Mouse (Mus musculus): Measurements from ENCODE around the gene Grin2a. TPM values are rescaled to one million over a fixed set of nuclear protein-coding genes. Genes with fewer than 3 reads are reported as not detected.

Grin2a gene
- polyA plus RNA-seq, 1 experiment from 2014 or later: 0.72 TPM

DNA sequence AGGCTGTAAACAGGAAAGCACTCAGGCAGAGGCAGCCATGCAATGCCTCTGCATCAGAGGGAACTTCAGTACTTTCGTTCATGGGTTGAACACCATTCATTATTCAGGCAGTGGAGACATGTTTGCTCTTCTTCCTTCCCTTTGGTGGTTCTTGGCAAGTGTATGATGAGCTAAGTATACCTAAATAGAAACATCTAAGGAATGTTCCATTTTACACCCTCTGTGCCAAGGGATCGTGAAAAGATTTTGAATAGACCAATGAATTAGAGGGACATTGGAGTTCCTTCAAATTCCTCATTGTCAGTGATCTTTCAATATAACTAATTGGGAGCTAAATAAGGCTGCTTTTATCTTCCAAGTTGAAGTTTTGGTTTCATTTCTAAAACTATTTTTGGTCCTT is 284.0 kb downstream of the Grin2a start:
- Histone ChIP-seq H3K27ac (replicated peaks) (no peak overlapping the region), H3K4me1 (no peaks in the 10 kb centered on the region), H3K9me3 (no peaks in the 10 kb centered on the region), H3K27me3 (replicated peaks; ENCODE audit: low read depth, poor library complexity, severe bottlenecking) (no peaks in the 10 kb centered on the region), H3K4me3 (no peak overlapping the region), H3K36me3 (replicated peaks) (no peaks in the 10 kb centered on the region)
- 87% methylated on average over 2 of the region's 2 CpGs for WGBS
- no peak for DNase-seq (ENCODE audit: low spot score)

DNA sequence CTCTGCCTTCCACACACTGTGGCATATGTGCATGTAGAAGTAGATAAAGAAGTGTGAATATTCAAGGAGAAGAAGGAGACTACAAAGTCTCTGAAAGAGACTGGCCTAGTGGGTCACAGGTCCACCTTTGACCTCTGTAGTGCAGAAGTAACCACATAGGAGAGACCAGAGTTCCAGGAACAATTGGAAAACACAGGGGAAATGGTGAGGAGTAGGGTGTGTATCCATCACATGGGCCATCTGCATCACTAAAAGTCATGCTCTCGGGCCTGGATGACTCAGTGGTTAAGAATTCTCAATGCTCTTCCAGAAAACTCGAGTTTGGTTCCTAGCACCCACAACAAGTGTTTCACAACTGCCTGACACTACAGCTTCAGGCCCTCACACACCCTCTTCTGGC is 285.4 kb downstream of the Grin2a start:
- WGBS: 73% methylated on average over 2 of the region's 2 CpGs
- no peaks in the 10 kb centered on the region for H3K36me3 ChIP-seq (replicated peaks)

DNA sequence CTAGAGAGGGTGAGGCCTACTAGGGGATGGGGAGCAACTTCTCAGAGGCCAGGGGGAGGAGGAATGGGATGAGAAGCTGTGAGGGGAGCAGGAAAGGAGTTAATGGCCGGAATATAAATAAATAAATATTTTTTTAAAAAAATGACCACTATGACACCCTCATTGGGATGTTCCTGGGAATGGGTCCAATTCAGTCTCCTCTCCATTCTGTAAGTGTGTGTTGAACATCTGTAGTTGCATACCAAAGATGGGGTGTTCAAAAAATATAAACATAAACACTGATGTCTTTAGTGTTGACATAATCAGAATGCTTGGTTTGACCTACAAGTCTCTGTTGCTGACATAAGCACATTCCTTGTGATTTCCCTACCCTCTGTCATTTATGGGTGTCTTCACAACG is 298.2 kb downstream of the Grin2a start:
- no peaks in the 10 kb centered on the region for H3K9me3 ChIP-seq
- WGBS: 81% methylated on average over 2 of the region's 2 CpGs

More for the DNA sequence above, 285.4 kb downstream of the Grin2a start:
- H3K27ac ChIP-seq (replicated peaks): no peak overlapping the region
- no peaks in the 10 kb centered on the region for H3K4me1 ChIP-seq
- no peaks in the 10 kb centered on the region for H3K27me3 ChIP-seq (replicated peaks; ENCODE audit: low read depth, poor library complexity, severe bottlenecking)
- H3K9me3 ChIP-seq: no peaks in the 10 kb centered on the region
- DNase-seq (ENCODE audit: low spot score): no peak
- no peak overlapping the region for H3K4me3 ChIP-seq

DNA sequence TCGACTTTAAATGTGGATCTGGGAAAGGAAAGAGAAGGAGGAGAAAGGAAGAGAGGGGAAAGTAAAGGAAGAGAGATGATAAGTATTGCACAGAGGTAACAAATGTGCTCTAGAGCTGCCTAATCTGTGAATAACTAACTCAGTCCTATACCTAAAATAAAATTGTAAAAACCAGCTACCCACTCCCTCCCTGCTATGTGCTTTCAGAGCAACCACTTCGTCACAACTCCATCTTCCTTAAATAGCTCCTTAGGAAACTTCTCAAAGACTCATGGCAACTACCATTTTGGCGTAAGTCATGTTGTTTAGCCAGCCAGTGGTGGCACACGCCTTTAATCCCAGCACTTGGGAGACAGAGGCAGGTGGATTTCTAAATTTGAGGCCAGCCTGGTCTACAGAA is 301.3 kb downstream of the Grin2a start:
- H3K36me3 ChIP-seq (replicated peaks): no peaks in the 10 kb centered on the region
- no peaks in the 10 kb centered on the region for H3K9me3 ChIP-seq
- no peak overlapping the region for H3K4me3 ChIP-seq
- no peak for DNase-seq (ENCODE audit: low spot score)
- WGBS: 82% methylated on average over 4 of the region's 4 CpGs
- no peaks in the 10 kb centered on the region for H3K27me3 ChIP-seq (replicated peaks; ENCODE audit: low read depth, poor library complexity, severe bottlenecking)
- H3K27ac ChIP-seq (replicated peaks): no peak overlapping the region
- H3K4me1 ChIP-seq: no peaks in the 10 kb centered on the region

More for the DNA sequence above, 298.2 kb downstream of the Grin2a start:
- no peak overlapping the region for H3K27ac ChIP-seq (replicated peaks)
- no peaks in the 10 kb centered on the region for H3K27me3 ChIP-seq (replicated peaks; ENCODE audit: low read depth, poor library complexity, severe bottlenecking)
- no peak overlapping the region for H3K4me3 ChIP-seq
- DNase-seq (ENCODE audit: low spot score): no peak
- no peaks in the 10 kb centered on the region for H3K36me3 ChIP-seq (replicated peaks)
- no peaks in the 10 kb centered on the region for H3K4me1 ChIP-seq

DNA sequence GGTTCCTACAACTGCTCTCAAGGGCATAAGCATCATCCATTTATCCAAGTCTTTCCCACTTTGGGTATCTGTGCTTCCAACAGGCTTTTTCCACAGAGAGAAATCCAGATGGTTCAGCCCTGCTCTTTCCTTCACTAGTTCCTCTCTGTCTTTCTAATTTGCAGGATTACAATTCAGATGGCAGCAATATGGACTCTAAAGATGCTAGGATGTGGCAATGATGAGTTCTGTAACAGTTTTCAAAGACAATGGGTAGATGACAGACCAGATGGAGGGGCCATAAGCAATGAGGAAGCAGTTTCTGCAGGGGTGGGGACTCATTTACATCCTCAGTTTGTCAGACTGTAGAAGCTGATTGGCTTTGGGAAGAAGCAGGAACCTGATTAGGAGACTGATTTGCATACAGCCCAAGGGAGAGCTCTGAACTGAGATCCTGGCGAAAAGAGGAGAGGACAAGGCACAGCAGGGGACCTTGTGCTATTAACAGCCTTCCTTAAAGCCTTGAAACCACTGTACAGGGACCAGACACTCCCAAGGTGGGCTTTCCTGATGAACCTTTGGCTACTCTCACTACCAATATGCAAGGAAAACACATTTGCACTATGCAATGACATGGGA is 306.7 kb downstream of the Grin2a start:
- no peak overlapping the region for H3K27ac ChIP-seq (replicated peaks)
- H3K4me3 ChIP-seq: no peak overlapping the region
- WGBS: 5% methylated on average over 1 of the region's 1 CpGs
- H3K27me3 ChIP-seq (replicated peaks; ENCODE audit: low read depth, poor library complexity, severe bottlenecking): no peaks in the 10 kb centered on the region
- no peak for DNase-seq (ENCODE audit: low spot score)
- H3K4me1 ChIP-seq: no peaks in the 10 kb centered on the region
- no peaks in the 10 kb centered on the region for H3K9me3 ChIP-seq
- H3K36me3 ChIP-seq (replicated peaks): no peaks in the 10 kb centered on the region

DNA sequence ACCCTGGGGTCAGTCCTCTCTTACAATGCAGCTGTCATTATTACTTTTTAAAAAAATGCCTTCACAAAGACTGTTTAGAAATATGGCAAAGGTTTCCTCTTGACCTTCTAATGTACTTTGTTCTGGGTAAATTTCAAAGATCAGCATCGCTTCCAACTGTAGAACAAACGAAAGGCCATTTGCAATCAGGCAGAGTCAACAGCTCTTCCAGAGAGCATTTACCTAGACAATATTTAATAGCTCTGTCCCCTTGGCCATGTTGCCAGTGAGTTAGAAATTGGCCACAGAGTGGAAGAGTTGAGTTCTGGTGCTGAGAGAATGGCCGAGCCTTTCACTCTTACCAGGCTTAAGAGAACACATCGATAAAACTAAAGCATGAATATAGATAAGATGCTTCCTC is 314.8 kb downstream of the Grin2a start:
- Histone ChIP-seq H3K4me3 (no peak overlapping the region), H3K4me1 (0 out of 2 replicates have a peak, but pooled peaks cover 8% of the 10 kb centered on the region), H3K27ac (replicated peaks) (no peak overlapping the region), H3K9me3 (no peaks in the 10 kb centered on the region), H3K27me3 (replicated peaks; ENCODE audit: low read depth, poor library complexity, severe bottlenecking) (no peaks in the 10 kb centered on the region), H3K36me3 (replicated peaks) (no peaks in the 10 kb centered on the region)
- 79% methylated on average over 4 of the region's 4 CpGs for WGBS
- DNase-seq (ENCODE audit: low spot score): no peak

DNA sequence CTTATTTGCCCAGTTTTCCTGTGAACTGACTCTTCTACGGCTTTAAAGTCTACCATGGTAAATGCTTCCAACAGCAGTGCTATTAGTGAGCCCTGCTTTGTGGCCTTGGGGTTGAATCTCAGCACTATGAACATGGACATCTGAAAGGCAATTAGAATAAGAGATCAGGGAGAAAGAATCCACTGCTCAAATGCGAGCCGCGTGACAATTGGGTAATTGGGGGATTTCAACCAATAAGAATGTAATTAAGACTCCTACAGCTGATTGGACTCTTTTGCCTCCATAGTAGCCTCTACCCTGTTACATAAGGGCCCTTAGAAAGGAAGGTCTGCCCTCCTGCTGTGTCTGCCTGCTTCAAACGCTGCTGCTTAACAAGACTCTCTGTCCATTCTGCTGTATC is 315.4 kb downstream of the Grin2a start:
- Histone ChIP-seq H3K4me1 (0 out of 2 replicates have a peak, but pooled peaks cover 8% of the 10 kb centered on the region), H3K36me3 (replicated peaks) (no peaks in the 10 kb centered on the region), H3K9me3 (no peaks in the 10 kb centered on the region), H3K27ac (replicated peaks) (no peak overlapping the region), H3K4me3 (no peak overlapping the region), H3K27me3 (replicated peaks; ENCODE audit: low read depth, poor library complexity, severe bottlenecking) (no peaks in the 10 kb centered on the region)
- peak; percentile 9 for DNase-seq (ENCODE audit: low spot score)
- WGBS: 43% methylated on average over 5 of the region's 5 CpGs

DNA sequence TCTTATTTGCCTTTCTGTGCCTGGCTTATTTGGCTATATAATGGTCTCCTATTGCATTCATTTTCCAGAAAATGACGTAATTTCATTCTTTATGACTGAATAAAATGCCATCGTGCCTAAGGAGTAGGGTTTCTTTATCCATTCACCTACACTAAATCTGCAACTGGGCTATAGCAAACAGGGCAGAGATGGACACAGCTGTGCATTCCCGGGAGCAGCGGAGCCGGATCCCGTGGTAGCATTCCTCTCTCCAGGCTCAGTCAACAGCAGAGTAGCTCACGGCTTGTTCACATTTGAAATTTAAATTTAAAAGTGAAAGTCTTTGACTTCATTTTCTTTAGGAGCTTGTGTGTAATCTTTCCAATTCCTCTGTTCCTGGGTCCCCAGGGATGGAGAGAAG is 316.6 kb downstream of the Grin2a start:
- WGBS: 81% methylated on average over 7 of the region's 7 CpGs
- DNase-seq (ENCODE audit: low spot score): no peak

DNA sequence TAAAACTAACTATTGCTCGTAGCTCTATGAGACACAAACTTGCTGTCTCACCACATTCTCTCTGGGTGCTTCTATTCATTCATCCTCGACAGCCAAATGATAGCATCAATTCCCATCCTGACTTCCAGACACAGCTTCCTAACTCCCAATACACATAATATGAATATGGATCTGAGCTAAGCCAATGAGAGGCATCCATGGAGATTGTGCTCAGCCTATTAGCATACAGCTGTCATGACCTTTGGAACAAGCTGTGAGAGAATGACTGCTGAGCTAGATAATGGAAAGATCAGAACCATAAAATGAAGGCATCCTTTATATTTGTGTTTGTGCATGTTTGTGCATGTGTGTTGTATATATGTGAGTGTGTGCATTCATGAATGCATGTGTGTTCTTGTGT is 323.0 kb downstream of the Grin2a start:
- no peaks in the 10 kb centered on the region for H3K27me3 ChIP-seq (replicated peaks; ENCODE audit: low read depth, poor library complexity, severe bottlenecking)
- H3K27ac ChIP-seq (replicated peaks): no peak overlapping the region
- no peak for DNase-seq (ENCODE audit: low spot score)
- no peaks in the 10 kb centered on the region for H3K9me3 ChIP-seq
- 81% methylated on average over 2 of the region's 2 CpGs for WGBS
- H3K4me3 ChIP-seq: no peak overlapping the region
- no peaks in the 10 kb centered on the region for H3K4me1 ChIP-seq
- H3K36me3 ChIP-seq (replicated peaks): no peaks in the 10 kb centered on the region

More for the DNA sequence above, 316.6 kb downstream of the Grin2a start:
- Histone ChIP-seq H3K4me1 (0 out of 2 replicates have a peak, but pooled peaks cover 8% of the 10 kb centered on the region), H3K9me3 (no peaks in the 10 kb centered on the region), H3K36me3 (replicated peaks) (no peaks in the 10 kb centered on the region), H3K4me3 (no peak overlapping the region), H3K27me3 (replicated peaks; ENCODE audit: low read depth, poor library complexity, severe bottlenecking) (no peaks in the 10 kb centered on the region), H3K27ac (replicated peaks) (no peak overlapping the region)

DNA sequence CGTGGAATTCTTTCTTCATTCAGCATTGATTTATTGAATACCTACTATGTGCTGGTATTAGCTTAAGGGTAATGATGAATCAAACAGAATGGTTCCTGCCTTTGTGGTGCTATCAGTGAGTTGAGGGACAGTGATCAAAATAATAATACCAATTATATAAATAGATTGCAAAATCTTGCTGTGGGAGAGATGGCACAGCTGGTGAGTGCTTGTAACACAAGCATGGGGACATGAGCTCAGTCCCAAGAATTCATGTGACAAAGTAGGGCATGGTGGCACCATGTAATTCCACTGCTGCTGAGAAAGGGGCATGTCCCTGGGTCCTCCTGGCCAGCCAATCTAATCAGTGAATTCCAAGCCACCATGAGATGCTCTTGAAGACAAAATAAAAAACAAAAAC is 324.1 kb downstream of the Grin2a start:
- Histone ChIP-seq H3K9me3 (no peaks in the 10 kb centered on the region), H3K27me3 (replicated peaks; ENCODE audit: low read depth, poor library complexity, severe bottlenecking) (no peaks in the 10 kb centered on the region), H3K27ac (replicated peaks) (no peak overlapping the region), H3K36me3 (replicated peaks) (no peaks in the 10 kb centered on the region), H3K4me3 (no peak overlapping the region), H3K4me1 (no peaks in the 10 kb centered on the region)
- DNase-seq (ENCODE audit: low spot score): no peak
- 93% methylated on average over 1 of the region's 1 CpGs for WGBS

DNA sequence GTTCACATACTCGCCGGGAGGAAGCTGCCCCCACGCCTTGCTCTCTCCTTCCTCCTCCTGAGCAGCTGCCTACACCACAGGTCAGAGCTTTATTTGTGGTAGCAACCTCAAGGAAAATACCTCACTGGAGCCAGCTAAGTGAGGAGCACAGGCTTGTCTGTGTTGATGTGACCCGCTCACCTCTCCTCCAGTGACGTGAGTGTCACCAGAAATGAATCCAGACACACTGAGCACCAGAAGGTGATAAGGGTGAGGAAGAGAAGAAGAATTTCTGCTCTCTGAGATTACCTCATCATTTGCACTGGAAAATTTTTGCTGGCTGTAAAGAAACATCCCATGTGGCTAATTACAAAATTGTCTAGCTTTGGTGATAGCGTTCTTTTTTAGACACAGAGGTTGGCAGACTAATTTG is 324.6 kb downstream of the Grin2a start:
- DNase-seq (ENCODE audit: low spot score): no peak
- 78% methylated on average over 6 of the region's 6 CpGs for WGBS
- Histone ChIP-seq H3K36me3 (replicated peaks) (no peaks in the 10 kb centered on the region), H3K9me3 (no peaks in the 10 kb centered on the region), H3K27me3 (replicated peaks; ENCODE audit: low read depth, poor library complexity, severe bottlenecking) (no peaks in the 10 kb centered on the region), H3K27ac (replicated peaks) (no peak overlapping the region), H3K4me1 (no peaks in the 10 kb centered on the region), H3K4me3 (no peak overlapping the region)

DNA sequence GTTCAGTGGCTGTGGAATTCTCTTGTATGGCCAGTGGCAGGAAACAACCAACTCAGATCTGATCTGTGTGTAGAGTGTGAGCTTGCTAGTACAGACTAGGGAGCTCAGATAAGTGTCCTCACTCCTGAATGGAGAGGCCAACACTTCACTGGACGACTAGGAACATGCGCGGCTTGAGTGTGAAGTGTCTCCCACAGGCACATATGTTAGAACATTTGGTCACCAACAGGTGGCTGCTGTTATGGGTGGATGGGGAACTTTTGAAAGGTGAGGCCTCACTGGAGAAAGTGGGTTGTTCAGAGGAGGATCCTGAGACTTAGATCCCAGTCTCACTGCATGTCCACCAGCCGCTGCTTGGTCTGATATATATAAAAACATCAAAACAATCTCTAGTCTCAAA is 329.5 kb downstream of the Grin2a start:
- Histone ChIP-seq H3K27me3 (replicated peaks; ENCODE audit: low read depth, poor library complexity, severe bottlenecking) (no peaks in the 10 kb centered on the region), H3K4me1 (no peaks in the 10 kb centered on the region)
- 91% methylated on average over 4 of the region's 4 CpGs for WGBS

DNA sequence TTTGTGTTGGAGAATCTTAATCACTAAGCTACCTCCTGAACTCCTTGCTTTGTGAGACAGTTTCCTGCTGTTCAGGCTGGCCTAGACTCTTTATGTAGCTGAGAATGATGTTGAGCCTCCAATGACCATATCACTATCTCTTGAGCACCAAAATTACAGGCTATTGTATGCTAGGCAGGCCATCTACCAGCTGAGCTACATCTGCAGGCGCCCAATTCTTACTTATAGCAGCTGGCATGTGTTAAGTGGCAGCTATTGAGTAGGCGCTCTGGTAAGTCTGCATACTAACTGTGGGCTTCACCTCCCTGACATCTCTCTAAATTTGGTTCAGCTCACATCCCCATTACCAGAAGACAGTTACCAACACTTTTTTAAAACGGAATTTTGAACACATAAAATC is 331.3 kb downstream of the Grin2a start:
- H3K27me3 ChIP-seq (replicated peaks; ENCODE audit: low read depth, poor library complexity, severe bottlenecking): no peaks in the 10 kb centered on the region
- 80% methylated on average over 3 of the region's 3 CpGs for WGBS
- no peak for DNase-seq (ENCODE audit: low spot score)
- no peak overlapping the region for H3K27ac ChIP-seq (replicated peaks)
- H3K36me3 ChIP-seq (replicated peaks): no peaks in the 10 kb centered on the region
- no peaks in the 10 kb centered on the region for H3K9me3 ChIP-seq
- H3K4me3 ChIP-seq: no peak overlapping the region
- no peaks in the 10 kb centered on the region for H3K4me1 ChIP-seq

More for the DNA sequence above, 329.5 kb downstream of the Grin2a start:
- Histone ChIP-seq H3K4me3 (no peak overlapping the region), H3K9me3 (no peaks in the 10 kb centered on the region), H3K27ac (replicated peaks) (no peak overlapping the region), H3K36me3 (replicated peaks) (no peaks in the 10 kb centered on the region)
- DNase-seq (ENCODE audit: low spot score): no peak

Measured in embryonic facial prominence, embryonic 10.5 days (tissue).